Mouse (Mus musculus) testis, adult 2 months (tissue): Measurements from ENCODE around the gene Tmem132d.

Source experiments
- CTCF ChIP-seq: fragments of 200-500 bp; IDR thresholded peaks from 2 replicates; pipeline ENCODE4 v1.5.1; 2012; ENCODE audit warnings: low read depth, mild to moderate bottlenecking, inconsistent platforms, low read length, moderate library complexity; ENCODE audit not compliant: control insufficient read depth, insufficient read depth, insufficient replicate concordance
- POLR2A ChIP-seq: fragments of 200-500 bp; IDR thresholded peaks from 2 replicates; pipeline ENCODE4 v1.6.1; 2012; ENCODE audit warnings: low read depth, mild to moderate bottlenecking, inconsistent platforms, low read length, moderate library complexity; ENCODE audit not compliant: control insufficient read depth

- TF ChIP-seq CTCF = no peak
- no peak for TF ChIP-seq POLR2A
Observed at GRCm38 (mm10) chr5:128452196-128452595, 19.3 kb upstream of the Tmem132d start.
